Mouse (Mus musculus): ENCODE data around the gene Wnt4. TPM values are rescaled to one million over a fixed set of nuclear protein-coding genes. Genes with fewer than 3 reads are reported as not detected.

Wnt4 gene
- polyA plus RNA-seq, 1 experiment from 2014 or later = 1.7 TPM

GRCm38 (mm10) chr4:137336468-137336867, 59.2 kb downstream of the Wnt4 start:
- 89% methylated on average over 5 of the region's 5 CpGs for WGBS
- Histone ChIP-seq H3K4me1 (ENCODE audit: control insufficient read depth, insufficient read depth, low read length) (no peaks in the 10 kb centered on the region), H3K36me3 (ENCODE audit: control insufficient read depth, insufficient read depth, low read length) (peaks cover 10% of the 10 kb centered on the region), H3K4me2 (ENCODE audit: low read depth, low read length) (no peak overlapping the region), H3K27ac (ENCODE audit: low read depth, low read length) (no peak overlapping the region), H3K9ac (replicated peaks; ENCODE audit: low read depth, low read length) (no peak overlapping the region), H3K4me3 (ENCODE audit: low read depth, low read length) (no peak overlapping the region), H3K27me3 (ENCODE audit: control insufficient read depth, insufficient read depth, low read length) (no peaks in the 10 kb centered on the region), H3K9me3 (ENCODE audit: control insufficient read depth, low read length) (no peaks in the 10 kb centered on the region)
- ATAC-seq (ENCODE audit: low read depth) = no peak

GRCm38 (mm10) chr4:137339415-137339814, 62.1 kb downstream of the Wnt4 start:
- Histone ChIP-seq H3K36me3 (ENCODE audit: control insufficient read depth, insufficient read depth, low read length) (no peaks in the 10 kb centered on the region), H3K9me3 (ENCODE audit: control insufficient read depth, low read length) (no peaks in the 10 kb centered on the region), H3K27ac (ENCODE audit: low read depth, low read length) (no peak overlapping the region), H3K4me1 (ENCODE audit: control insufficient read depth, insufficient read depth, low read length) (no peaks in the 10 kb centered on the region), H3K4me2 (ENCODE audit: low read depth, low read length) (no peak overlapping the region), H3K4me3 (ENCODE audit: low read depth, low read length) (no peak overlapping the region), H3K9ac (replicated peaks; ENCODE audit: low read depth, low read length) (no peak overlapping the region), H3K27me3 (ENCODE audit: control insufficient read depth, insufficient read depth, low read length) (no peaks in the 10 kb centered on the region)
- WGBS = 91% methylated on average over 1 of the region's 1 CpGs
- no peak for ATAC-seq (ENCODE audit: low read depth)

- no peak for ATAC-seq (ENCODE audit: low read depth)
- Histone ChIP-seq H3K9ac (replicated peaks; ENCODE audit: low read depth, low read length) (no peak overlapping the region), H3K4me3 (ENCODE audit: low read depth, low read length) (no peak overlapping the region), H3K9me3 (ENCODE audit: control insufficient read depth, low read length) (no peaks in the 10 kb centered on the region), H3K4me2 (ENCODE audit: low read depth, low read length) (no peak overlapping the region), H3K27me3 (ENCODE audit: control insufficient read depth, insufficient read depth, low read length) (no peaks in the 10 kb centered on the region), H3K27ac (ENCODE audit: low read depth, low read length) (no peak overlapping the region), H3K36me3 (ENCODE audit: control insufficient read depth, insufficient read depth, low read length) (no peaks in the 10 kb centered on the region), H3K4me1 (ENCODE audit: control insufficient read depth, insufficient read depth, low read length) (no peaks in the 10 kb centered on the region)
- 97% methylated on average over 1 of the region's 1 CpGs for WGBS
Measured at GRCm38 (mm10) chr4:137342816-137343215, 65.5 kb downstream of the Wnt4 start.

DNA sequence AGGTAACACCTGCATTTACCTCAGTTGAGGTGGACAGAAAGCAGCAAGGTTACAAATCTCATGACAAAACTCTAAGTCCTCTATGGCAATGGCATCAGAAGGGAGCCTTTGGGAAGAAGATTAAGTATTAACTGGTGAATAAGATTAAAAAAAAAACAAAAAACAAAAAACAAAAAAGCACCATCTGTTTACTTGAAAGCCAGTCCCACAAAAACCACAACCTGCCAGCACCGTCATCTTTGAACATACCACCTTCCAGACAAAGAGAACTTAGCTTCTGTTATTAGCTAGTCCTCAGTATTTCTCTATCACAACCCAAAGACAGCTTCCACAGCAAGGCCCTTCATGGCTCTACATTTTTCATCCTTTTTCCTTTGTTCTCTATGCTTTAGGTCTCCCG, 67.8 kb downstream of the Wnt4 start:
- Histone ChIP-seq H3K36me3 (ENCODE audit: control insufficient read depth, insufficient read depth, low read length) (no peaks in the 10 kb centered on the region), H3K27me3 (ENCODE audit: control insufficient read depth, insufficient read depth, low read length) (no peaks in the 10 kb centered on the region), H3K27ac (ENCODE audit: low read depth, low read length) (no peak overlapping the region), H3K9ac (replicated peaks; ENCODE audit: low read depth, low read length) (no peak overlapping the region), H3K4me1 (ENCODE audit: control insufficient read depth, insufficient read depth, low read length) (no peaks in the 10 kb centered on the region), H3K9me3 (ENCODE audit: control insufficient read depth, low read length) (no peaks in the 10 kb centered on the region), H3K4me3 (ENCODE audit: low read depth, low read length) (no peak overlapping the region), H3K4me2 (ENCODE audit: low read depth, low read length) (no peak overlapping the region)
- no peak for ATAC-seq (ENCODE audit: low read depth)
- WGBS = 81% methylated on average over 2 of the region's 2 CpGs

DNA sequence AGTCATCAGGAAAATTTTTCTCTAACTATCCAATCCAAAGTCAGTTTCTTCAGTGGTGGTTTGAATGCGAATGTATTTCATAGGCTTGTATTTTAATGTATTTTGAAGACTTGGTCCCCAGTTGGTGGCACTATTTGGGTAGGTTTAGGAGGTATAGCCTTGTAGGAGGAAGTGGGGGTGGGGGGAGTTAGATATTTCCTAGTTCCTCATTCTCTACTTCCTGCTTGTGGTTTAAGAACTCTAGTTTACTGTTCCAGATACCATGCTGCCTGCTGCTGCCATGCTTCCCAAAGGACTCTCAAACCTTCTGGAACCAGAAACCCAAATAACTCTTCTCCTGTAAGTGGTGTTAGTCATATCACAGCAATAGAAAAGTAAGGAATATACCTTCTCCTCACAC, 68.5 kb downstream of the Wnt4 start:
- Histone ChIP-seq H3K4me2 (ENCODE audit: low read depth, low read length) (no peak overlapping the region), H3K27ac (ENCODE audit: low read depth, low read length) (no peak overlapping the region), H3K4me1 (ENCODE audit: control insufficient read depth, insufficient read depth, low read length) (no peaks in the 10 kb centered on the region), H3K9ac (replicated peaks; ENCODE audit: low read depth, low read length) (no peak overlapping the region), H3K9me3 (ENCODE audit: control insufficient read depth, low read length) (no peaks in the 10 kb centered on the region), H3K4me3 (ENCODE audit: low read depth, low read length) (no peak overlapping the region), H3K27me3 (ENCODE audit: control insufficient read depth, insufficient read depth, low read length) (no peaks in the 10 kb centered on the region), H3K36me3 (ENCODE audit: control insufficient read depth, insufficient read depth, low read length) (no peaks in the 10 kb centered on the region)
- ATAC-seq (ENCODE audit: low read depth) = no peak
- WGBS = 100% methylated on average over 1 of the region's 1 CpGs

Other genes with a start within 250 kb of the Wnt4 start
- 4.7 and 4.8 TPM in 2 replicates for gene Zbtb40, start 228.7 kb upstream of the Wnt4 start, polyA plus RNA-seq (2014; fragmentation: Nextera tagmentation; extraction: Ambion mirVana)
- 997 and 1,001 TPM in 2 replicates for gene Cdc42, start 80.2 kb downstream of the Wnt4 start, polyA plus RNA-seq (2014; fragmentation: Nextera tagmentation; extraction: Ambion mirVana)
- gene Cela3a, start 132.3 kb downstream of the Wnt4 start, polyA plus RNA-seq (2014; fragmentation: Nextera tagmentation; extraction: Ambion mirVana) = not detected in 2 replicates
- gene Cela3b, start 153.1 kb downstream of the Wnt4 start, polyA plus RNA-seq (2014; fragmentation: Nextera tagmentation; extraction: Ambion mirVana) = not detected in 2 replicates
- gene 1700013G24Rik, start 175.8 kb downstream of the Wnt4 start, polyA plus RNA-seq (2014; fragmentation: Nextera tagmentation; extraction: Ambion mirVana) = not detected in 2 replicates
- 2.7 and 10.8 TPM in 2 replicates for gene Hspg2, start 191.3 kb downstream of the Wnt4 start, polyA plus RNA-seq (2014; fragmentation: Nextera tagmentation; extraction: Ambion mirVana)